Mouse (Mus musculus) heart, embryonic 16.5 days (tissue): ENCODE data around the gene Prelid1. TPM values are rescaled to one million over a fixed set of nuclear protein-coding genes. Genes with fewer than 3 reads are reported as not detected.
A peak's percentile ranks its signal among the peaks of the same experiment; 100 is the strongest.

Source experiments
- ATAC-seq: fragments of 200-750 bp; cut with Nextera tagmentation; replicated peaks from 2 replicates; pipeline ENCODE4 v1.8.0; 2017; ENCODE audit warnings: moderate number of reproducible peaks; ENCODE audit not compliant: insufficient read depth, low FRiP score; ENCODE audit errors: extremely low read depth
- H3K27ac ChIP-seq: fragments of 300-500 bp; sonication (generic); 2 replicates; pipeline ENCODE4 v1.5.1; 2014; ENCODE audit warnings: mild to moderate bottlenecking, low read length, control low read depth, moderate library complexity
- H3K27me3 ChIP-seq: fragments of 300-500 bp; sonication (generic); 2 replicates; pipeline ENCODE4 v1.6.1; 2014; ENCODE audit warnings: low read length, mixed read lengths; ENCODE audit not compliant: control insufficient read depth, insufficient read depth
- H3K36me3 ChIP-seq: fragments of 300-500 bp; sonication (generic); 2 replicates; pipeline ENCODE4 v1.6.1; 2014; ENCODE audit not compliant: control insufficient read depth, insufficient read depth
- H3K4me1 ChIP-seq: fragments of 300-500 bp; sonication (generic); 2 replicates; pipeline ENCODE4 v1.6.1; 2014; ENCODE audit warnings: low read length, mixed read lengths; ENCODE audit not compliant: control insufficient read depth, insufficient read depth
- H3K4me2 ChIP-seq: fragments of 300-500 bp; sonication (generic); 2 replicates; pipeline ENCODE4 v1.6.1; 2014; ENCODE audit warnings: low read depth, mild to moderate bottlenecking, control low read depth, low read length
- H3K4me3 ChIP-seq: fragments of 300-500 bp; sonication (generic); 2 replicates; pipeline ENCODE4 v1.5.1; 2014; ENCODE audit warnings: mild to moderate bottlenecking, control low read depth, low read length
- H3K9ac ChIP-seq: fragments of 300-500 bp; sonication (generic); 2 replicates; pipeline ENCODE4 v1.6.1; 2014; ENCODE audit warnings: low read length, control low read depth
- H3K9me3 ChIP-seq: fragments of 300-500 bp; sonication (generic); replicated peaks from 2 replicates; pipeline ENCODE4 v1.6.1; 2016; ENCODE audit warnings: low read length; ENCODE audit not compliant: control insufficient read depth
- WGBS: fragments of 180-500 bp; shearing (Covaris S2); extraction: QIAGEN DNeasy Blood & Tissue Kit; methylation state at CpG from one replicate; pipeline ENCODE4 v1.1.7; 2014; 5-methylcytosine and 5-hydroxymethylcytosine counted together
- polyA plus RNA-seq: library from polyadenylated mRNA; unstranded; fragments of >200 nt; fragmentation: Nextera tagmentation; extraction: Ambion mirVana; gene quantifications from 2 replicates; pipeline ENCODE4 v1.2.1, GENCODE M21; 2015

Gene Prelid1
- polyA plus RNA-seq, 1 experiment from 2014 or later, result 339 TPM

DNA sequence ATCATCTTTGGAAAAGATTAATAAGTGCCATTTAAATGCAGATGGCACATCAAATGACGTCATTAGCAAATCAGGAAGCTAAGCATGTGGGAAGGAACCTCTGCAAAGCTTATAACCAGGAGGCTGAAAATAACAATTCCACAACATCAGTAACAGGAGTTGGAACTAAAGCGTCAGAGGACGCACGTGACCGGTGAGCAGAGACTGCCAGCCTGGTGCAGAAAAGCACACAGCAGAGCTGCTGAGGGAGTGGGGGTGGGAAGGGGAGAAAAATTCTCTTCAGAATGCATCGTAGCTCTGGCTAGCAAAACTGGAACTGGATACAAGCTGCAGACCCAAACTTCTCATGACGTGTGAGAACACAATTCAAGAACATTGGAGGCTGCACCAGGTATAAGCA, 24.0 kb downstream of the Prelid1 start:
- Histone ChIP-seq H3K4me1 (0 out of 2 replicates have a peak, but pooled peaks cover 2% of the 10 kb centered on the region), H3K9me3 (no peaks in the 10 kb centered on the region), H3K9ac (no peak overlapping the region), H3K4me2 (no peak overlapping the region), H3K36me3 (peaks cover 42% of the 10 kb centered on the region), H3K27me3 (no peaks in the 10 kb centered on the region), H3K4me3 (no peak overlapping the region), H3K27ac (no peak overlapping the region)
- 80% methylated on average over 7 of the region's 7 CpGs for WGBS
- ATAC-seq, result no peak

DNA sequence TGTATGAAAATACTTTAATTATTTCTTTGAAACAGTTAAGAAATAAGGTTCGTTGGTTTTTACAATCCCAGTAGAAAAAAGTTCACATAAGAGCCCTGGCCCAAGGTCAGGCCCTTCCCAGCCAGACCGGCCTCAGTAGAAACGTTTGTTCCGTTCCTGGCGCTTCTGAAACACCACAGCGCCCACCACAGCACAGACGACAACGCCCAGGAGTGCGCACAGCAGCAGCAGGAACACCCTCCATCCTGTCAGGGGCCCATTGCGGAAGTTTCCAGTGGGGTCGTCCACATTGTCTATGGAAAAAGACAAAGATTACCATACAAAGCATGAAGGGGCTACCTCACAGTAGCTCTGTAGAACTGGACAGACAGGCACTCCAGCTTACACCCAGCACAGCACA, 26.4 kb downstream of the Prelid1 start:
- Histone ChIP-seq H3K9ac (no peak overlapping the region), H3K27me3 (no peaks in the 10 kb centered on the region), H3K4me3 (no peak overlapping the region), H3K36me3 (peaks cover 62% of the 10 kb centered on the region), H3K4me2 (no peak overlapping the region), H3K4me1 (0 out of 2 replicates have a peak, but pooled peaks cover 2% of the 10 kb centered on the region), H3K27ac (no peak overlapping the region), H3K9me3 (no peaks in the 10 kb centered on the region)
- 79% methylated on average over 11 of the region's 11 CpGs for WGBS
- ATAC-seq, result no peak

GRCm38 (mm10) chr13:55361145-55361544, 40.8 kb downstream of the Prelid1 start:
- H3K27me3 ChIP-seq, result no peaks in the 10 kb centered on the region; the same call in 1 of the 2 replicates
- H3K4me1 ChIP-seq, result peaks cover 12% of the 10 kb centered on the region
- no peak for ATAC-seq
- H3K9ac ChIP-seq, result peak overlapping the region; percentile 97
- peaks cover 17% of the 10 kb centered on the region for H3K36me3 ChIP-seq
- H3K9me3 ChIP-seq, result no peaks in the 10 kb centered on the region
- H3K4me3 ChIP-seq, result peak overlapping the region; percentile 99
- H3K27ac ChIP-seq, result no peak overlapping the region
- H3K4me2 ChIP-seq, result peak overlapping the region; percentile 84

DNA sequence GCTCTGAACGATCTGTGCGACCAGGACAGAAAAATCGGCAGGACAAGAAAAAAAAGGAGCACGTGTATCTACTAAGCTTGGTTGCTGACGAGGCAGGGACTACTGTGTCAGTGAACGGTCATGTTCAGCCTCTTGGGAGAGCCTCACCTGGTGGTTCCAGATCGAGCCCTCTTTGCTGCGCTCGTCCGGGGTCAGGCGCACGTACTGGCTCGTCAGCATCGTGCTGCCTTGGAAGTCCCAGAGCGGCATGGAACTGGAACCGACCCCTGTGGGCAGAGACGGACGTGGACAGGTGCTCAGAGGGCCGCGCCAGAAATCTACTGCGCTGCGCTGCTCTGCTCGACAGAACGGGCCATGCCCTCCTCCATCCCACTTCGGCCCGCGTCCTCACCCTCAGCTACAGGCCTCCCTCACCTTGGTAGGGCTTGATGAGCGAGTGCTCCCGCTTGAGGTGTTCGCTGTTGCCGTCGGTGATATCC, 41.7 kb downstream of the Prelid1 start:
- Histone ChIP-seq H3K27ac (peak overlapping the region; percentile 95), H3K4me1 (peaks cover 12% of the 10 kb centered on the region), H3K27me3 (no peaks in the 10 kb centered on the region; the same call in 1 of the 2 replicates), H3K4me3 (peak overlapping the region; percentile 99), H3K4me2 (peak overlapping the region; percentile 84), H3K9ac (peak overlapping the region; percentile 97), H3K9me3 (no peaks in the 10 kb centered on the region), H3K36me3 (peaks cover 14% of the 10 kb centered on the region)
- peak; percentile 17 for ATAC-seq
- WGBS, result under 1% methylated on average over 32 of the region's 32 CpGs

DNA sequence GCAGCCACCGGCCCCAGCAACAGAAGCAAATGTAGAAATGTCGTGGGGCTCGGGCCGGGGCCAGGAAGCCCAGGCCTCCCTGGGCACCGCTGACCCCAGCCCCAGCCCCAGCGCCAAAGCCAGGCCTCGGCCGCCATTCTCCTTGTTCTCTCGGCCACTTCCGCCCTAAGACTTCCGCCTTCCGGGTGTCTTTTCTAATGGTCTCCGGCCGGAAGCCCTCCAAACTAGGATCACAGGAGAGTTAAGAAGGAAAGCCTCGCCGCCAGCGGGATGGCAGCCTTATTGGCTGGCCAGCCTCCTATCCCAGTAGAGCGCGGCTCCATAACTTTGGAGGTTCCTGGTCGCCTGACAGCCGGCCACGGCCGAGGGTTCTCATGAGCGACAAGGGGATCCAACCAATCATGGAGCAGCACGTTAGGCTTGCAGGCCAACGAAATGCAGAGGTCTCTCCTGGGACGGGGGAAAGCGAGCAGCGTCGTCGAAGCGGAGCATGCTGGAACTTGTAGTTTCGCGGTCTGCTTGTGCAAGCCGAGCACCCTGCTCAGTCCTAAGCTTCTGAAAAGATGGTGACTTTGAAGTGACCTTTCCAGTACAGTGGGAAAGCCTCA, 42.3 kb downstream of the Prelid1 start, which contains the start of gene Lman2:
Gene Lman2, minus strand, starts transcription at position 331 of the 608 bp plus-strand sequence.
- Histone ChIP-seq H3K4me1 (peaks cover 12% of the 10 kb centered on the region), H3K9ac (peak within 1 kb of the TSS; percentile 97), H3K27ac (peak within 1 kb of the TSS; percentile 95), H3K4me2 (peak within 1 kb of the TSS; percentile 84), H3K36me3 (peaks cover 9% of the 10 kb centered on the region), H3K27me3 (no peaks in the 10 kb centered on the region; the same call in 1 of the 2 replicates), H3K4me3 (peak within 1 kb of the TSS; percentile 99), H3K9me3 (no peaks in the 10 kb centered on the region)
- WGBS, result under 1% methylated on average over 35 of the region's 35 CpGs
- ATAC-seq, result peak; percentile 98

- Histone ChIP-seq H3K9me3 (no peaks in the 10 kb centered on the region), H3K27ac (no peak overlapping the region), H3K4me3 (no peak overlapping the region), H3K36me3 (no peaks in the 10 kb centered on the region), H3K4me2 (no peak overlapping the region), H3K27me3 (peaks cover 8% of the 10 kb centered on the region), H3K4me1 (peaks cover 6% of the 10 kb centered on the region), H3K9ac (no peak overlapping the region)
- WGBS, result 69% methylated on average over 7 of the region's 7 CpGs
- ATAC-seq, result no peak
Measured at GRCm38 (mm10) chr13:55368401-55368800, 48.1 kb downstream of the Prelid1 start.

- H3K9me3 ChIP-seq, result no peaks in the 10 kb centered on the region
- H3K4me2 ChIP-seq, result peak within 1 kb of the TSS; percentile 45
- WGBS, result 44% methylated on average over 13 of the region's 13 CpGs
- peak within 1 kb of the TSS; percentile 45 for H3K4me3 ChIP-seq
- H3K9ac ChIP-seq, result peak within 1 kb of the TSS; percentile 49; the same call in 1 of the 2 replicates
- H3K36me3 ChIP-seq, result no peaks in the 10 kb centered on the region
- peak within 1 kb of the TSS; percentile 35; the same call in 1 of the 2 replicates for H3K27ac ChIP-seq
- peaks cover 6% of the 10 kb centered on the region for H3K4me1 ChIP-seq
- peaks cover 17% of the 10 kb centered on the region for H3K27me3 ChIP-seq
- peak; percentile 66 for ATAC-seq
Measured at GRCm38 (mm10) chr13:55369531-55370114, 49.3 kb downstream of the Prelid1 start, which contains the start of gene Rgs14. Gene Rgs14, plus strand, starts transcription at chr13:55369732.

DNA sequence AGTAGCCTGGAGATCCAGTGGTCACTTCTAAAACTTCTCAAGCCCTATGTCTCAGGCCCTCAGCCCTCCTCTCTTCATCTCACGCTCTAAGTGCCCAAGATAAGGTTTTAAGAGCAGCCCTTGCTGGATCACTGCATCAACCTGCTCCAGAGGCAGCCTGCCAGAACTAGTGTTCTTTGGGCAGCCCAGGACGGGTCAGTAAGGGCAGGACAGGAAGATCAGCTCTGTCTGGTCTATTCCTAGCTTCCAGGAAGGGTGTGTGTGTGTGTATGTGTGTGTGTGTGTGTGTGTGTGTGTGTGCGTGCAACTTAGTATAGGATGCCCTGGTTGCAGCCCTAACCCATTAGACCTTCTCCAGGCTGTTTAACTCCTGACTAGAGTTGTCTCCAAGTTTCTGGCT, 49.9 kb downstream of the Prelid1 start:
- Histone ChIP-seq H3K9ac (peak overlapping the region; percentile 49; the same call in 1 of the 2 replicates), H3K27me3 (peaks cover 20% of the 10 kb centered on the region), H3K4me1 (peaks cover 6% of the 10 kb centered on the region), H3K4me3 (peak overlapping the region; percentile 45), H3K9me3 (no peaks in the 10 kb centered on the region), H3K27ac (peak overlapping the region; percentile 35; the same call in 1 of the 2 replicates), H3K36me3 (no peaks in the 10 kb centered on the region), H3K4me2 (peak overlapping the region; percentile 45)
- 23% methylated on average over 3 of the region's 3 CpGs for WGBS
- ATAC-seq, result no peak; the same call in 1 of the 2 replicates
